Mouse (Mus musculus) c-Kit-positive CD71-negative TER-119-negative erythroid progenitor cells, embryonic 14.5 days (primary cell): ENCODE measurements at regions not wholly inside any gene's neighbourhood (a gene's known extent, or its start where the extent isn't known, plus 50 kb on each side); places are given as distances from the start of the nearest gene placed in this dataset.

Source experiments
- DNase-seq: peaks from one replicate; pipeline ENCODE4 v3.0.0-alpha.2; 2013; ENCODE audit warnings: low read depth

GRCm38 (mm10) chr1:55888711-55889366 is 483.1 kb downstream of the Plcl1 start:
- no peak for DNase-seq

- DNase-seq = no peak
Observed at GRCm38 (mm10) chr1:55890511-55891151, 484.9 kb downstream of the Plcl1 start.

DNA sequence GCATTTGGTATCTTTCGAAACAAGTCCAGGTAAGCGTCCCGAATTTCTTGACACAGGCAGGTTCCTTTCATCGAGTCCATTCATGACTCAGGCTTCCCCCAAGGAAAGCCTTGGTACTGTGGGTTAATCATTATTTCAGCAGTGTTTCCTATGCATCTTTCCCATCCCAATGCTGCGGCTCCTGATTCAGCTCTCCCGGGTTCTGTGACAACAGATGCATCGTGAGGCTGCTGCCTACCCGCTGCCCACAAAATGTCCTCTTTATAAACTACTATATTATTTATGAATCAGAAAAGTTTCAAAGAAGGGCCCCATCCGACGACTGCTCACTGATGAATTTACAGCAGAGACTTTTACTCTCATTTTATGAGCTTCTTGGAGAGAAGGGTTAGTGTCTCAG is 486.2 kb downstream of the Plcl1 start:
- no peak for DNase-seq

- DNase-seq = no peak
Observed at GRCm38 (mm10) chr1:55897572-55897971, 491.9 kb downstream of the Plcl1 start.

- DNase-seq = no peak
Observed at GRCm38 (mm10) chr1:55898031-55898430, 492.3 kb downstream of the Plcl1 start.

DNA sequence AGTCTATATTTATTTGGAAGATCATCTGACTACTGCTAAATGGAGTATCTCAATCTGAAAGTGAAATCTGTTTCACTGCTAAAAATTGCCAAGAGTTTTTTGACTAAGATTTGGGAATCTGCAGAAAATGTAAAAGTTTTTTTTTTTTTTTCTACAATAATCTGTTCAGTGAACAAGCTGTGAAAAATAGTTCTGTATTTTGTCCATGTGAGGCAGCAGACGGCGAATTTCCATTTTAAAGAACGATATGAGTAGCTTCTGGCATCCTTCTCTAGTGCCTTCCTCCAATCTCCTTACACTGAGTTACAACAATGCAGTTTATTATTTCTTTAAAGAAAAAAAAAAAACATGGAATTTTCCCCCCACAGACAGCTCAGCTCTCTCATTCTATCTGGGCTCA is 494.3 kb downstream of the Plcl1 start:
- no peak for DNase-seq

DNA sequence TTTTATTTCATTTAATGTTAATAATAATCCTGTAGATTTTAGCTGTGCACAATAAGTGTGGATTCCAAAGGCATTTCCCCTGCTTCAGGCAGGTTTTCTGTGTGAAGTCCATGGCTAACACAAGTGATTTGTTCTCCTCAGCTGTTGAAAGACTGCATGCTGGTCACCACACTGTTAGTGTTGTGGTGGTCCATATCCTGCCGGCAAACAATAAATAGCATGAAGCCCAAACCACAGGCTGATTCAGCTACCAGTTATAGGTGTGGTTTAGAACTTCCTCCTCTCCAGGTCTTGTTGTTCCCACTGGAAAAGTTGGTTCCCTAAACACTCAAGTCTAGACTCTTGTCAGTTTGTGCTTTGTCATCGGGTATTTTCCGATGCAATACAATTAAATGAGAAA is 497.5 kb downstream of the Plcl1 start:
- no peak for DNase-seq

- DNase-seq = no peak
Observed at GRCm38 (mm10) chr1:55904571-55904970, 498.9 kb downstream of the Plcl1 start.

DNA sequence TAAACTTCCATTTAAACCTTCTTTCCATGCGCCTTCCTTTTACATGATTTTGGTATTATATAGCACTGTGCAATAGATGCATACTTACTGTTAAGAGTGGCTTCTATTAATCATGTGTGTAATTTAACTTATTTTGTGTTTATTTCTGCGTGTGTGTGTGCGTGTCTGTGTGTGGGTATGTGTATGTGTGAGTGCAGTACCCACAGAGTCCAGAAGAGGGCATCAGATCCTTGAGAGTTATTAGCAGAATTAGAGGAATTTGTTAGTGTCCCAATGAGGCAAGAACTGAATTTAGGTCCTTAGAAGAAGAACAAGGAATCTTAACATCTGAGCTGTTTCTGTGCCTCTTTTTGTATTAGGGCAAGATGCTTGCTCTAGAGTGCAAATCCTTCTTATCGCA is 499.5 kb downstream of the Plcl1 start:
- DNase-seq = no peak

DNA sequence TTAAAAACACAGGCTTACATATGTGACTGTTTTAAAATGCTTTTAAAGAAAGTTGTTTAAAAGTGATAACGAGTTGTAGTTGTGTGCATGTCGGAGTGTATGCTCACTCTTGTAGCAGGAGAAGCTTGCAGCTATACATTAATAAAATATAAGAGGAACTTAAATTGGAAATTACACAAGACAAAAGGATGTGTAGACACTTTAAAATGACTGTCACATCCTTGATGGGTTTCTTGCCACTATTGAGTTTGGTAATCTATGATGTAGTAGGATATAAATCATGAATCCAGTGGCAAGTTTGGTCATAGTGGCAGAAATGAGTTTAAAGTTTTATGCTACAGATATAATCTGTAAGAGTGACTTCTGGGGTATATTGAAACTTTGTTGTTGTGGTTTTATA is 504.3 kb downstream of the Plcl1 start:
- no peak for DNase-seq

DNA sequence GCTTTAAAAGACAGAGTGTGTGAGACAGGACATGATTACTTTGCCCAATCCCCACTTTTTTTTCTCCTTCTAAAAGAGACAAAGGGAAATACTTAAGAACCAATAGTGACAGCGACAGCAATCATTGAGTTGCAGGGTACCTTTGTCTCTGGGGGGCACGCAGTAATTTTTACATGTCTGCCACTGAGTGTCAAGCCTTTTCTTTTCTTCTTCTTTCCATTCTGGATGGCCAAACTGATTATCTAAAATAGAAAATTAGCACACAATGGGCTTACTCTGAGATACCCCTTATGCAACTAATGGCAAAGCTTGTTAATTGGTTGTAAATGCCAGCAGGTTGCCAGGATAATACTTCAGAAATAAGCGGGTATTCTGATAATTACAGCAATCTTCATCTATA is 508.6 kb downstream of the Plcl1 start:
- no peak for DNase-seq

- no peak for DNase-seq
Observed at GRCm38 (mm10) chr1:55915940-55916339, 510.2 kb downstream of the Plcl1 start.

DNA sequence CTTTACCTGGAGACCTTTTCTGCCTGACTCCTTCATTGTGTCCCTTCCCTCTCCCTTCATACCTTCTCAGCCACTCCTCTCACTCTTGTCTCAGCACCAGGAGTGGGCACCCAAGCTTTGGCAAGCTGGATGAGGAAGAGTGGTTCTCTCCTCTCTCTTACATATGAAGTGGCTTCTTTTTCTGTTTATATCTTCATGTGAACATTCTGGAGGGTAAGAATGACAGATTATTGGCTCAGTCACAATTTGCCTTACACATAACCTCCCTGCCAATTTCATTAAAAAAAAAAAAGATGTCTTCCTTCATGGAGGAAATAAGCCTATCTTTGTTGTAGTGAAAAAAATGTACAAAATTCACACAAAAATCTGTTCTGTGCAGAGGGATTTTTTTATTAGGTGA is 513.8 kb downstream of the Plcl1 start:
- DNase-seq = no peak

GRCm38 (mm10) chr1:55946786-55947549 is 541.2 kb downstream of the Plcl1 start:
- DNase-seq = peak; percentile 17

DNA sequence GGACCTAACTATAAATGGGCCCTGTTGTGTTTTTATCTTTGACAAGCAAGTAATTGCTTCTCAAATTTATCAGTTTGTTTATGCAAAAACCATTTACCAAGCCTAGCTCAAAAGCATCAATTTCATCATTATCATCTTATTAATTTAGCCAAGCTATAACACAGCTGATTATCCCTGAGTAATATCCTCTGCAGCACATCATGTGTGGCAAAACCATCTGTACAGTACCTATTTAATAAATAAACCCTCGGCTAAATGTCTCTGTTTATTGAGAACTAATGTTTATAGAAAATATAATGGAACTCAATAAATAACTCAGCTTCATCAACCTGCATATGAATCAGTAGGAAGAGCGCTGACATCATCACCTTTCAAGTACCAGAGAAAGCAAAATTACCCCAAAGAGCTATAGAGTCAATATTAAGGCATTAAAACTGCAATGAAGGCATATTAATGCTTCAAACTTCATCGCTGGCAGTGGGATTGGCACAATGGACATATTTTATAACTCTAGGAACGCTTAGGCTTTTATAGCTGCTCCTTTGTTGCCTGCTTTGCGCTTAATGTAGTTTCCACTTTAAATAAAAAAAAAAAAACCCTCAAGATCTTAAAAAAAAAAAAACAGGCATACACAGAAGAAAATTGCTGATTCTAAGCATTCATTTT is 542.0 kb downstream of the Plcl1 start:
- DNase-seq = no peak

- DNase-seq = no peak
Observed at GRCm38 (mm10) chr1:55949606-55950005, 543.9 kb downstream of the Plcl1 start.

DNA sequence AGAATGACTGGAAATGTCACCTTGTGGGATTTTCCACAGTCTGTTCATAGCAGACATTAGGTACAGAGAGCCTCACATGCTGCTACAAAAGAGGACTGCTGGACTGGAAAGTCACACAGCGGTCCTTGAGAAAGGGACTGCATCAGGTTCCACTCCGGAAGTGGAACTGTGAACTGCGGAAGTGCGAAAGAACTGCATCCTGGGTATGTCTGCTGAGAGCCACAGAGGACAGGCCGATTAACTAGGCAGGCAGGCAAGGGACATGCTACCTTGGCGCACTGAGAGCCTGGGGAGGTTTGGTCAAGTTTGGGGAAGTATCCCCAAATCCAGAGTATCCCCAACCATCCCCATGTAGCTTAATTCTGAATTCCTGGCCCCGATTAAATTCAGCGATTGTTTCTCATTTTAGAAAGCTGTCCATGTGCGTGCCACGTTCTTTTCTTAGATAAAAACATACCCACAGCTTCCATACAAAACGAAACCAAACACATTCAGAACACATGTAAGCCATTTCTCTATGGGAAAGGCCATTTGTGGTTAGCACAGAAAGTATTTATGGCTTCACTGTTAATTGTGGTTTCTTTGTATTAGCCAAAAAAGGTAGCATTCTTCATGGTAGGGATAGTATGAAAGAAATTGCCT is 552.2 kb downstream of the Plcl1 start:
- DNase-seq = no peak

- peak; percentile 40 for DNase-seq
Observed at GRCm38 (mm10) chr1:55960291-55960690, 554.6 kb downstream of the Plcl1 start.

GRCm38 (mm10) chr1:55963867-55964266 is 558.1 kb downstream of the Plcl1 start:
- DNase-seq = no peak

DNA sequence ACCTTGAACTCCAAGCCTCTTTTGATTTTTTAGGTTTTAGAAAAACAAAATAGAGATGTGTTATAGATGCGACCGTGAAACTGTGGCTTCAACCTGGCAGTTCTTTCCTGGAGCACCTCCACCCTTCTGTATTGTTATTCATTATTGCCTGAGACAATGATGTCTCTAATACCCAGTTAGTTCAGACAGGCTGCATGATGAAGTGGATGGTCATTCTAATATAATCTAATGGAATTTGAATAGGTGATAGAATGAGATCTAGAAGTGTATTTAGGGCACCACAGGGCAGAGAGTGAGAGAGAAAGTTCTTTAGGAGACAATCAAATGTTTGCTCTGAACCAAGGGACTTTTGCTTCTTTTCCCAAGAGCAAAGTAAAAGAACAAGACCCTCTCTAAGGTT is 560.6 kb downstream of the Plcl1 start:
- no peak for DNase-seq

DNA sequence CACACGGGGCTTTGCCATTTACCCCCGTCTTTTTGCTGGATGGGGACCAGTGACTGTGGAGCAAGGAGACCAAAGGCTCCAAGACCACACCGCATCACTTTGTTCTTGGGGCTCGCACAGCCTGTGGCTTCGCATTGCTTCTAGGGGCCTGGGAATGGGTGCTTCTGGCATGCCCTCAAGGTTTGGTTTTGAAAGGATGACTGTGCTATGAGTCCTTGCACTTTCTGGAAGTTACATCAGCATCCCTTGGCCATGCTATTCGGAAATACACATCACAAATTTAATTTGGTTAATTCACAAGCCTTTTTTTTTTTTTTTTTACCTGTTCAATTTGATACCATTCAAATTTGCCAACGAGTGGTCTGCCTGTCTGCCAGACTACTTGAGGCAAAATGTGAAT is 562.1 kb downstream of the Plcl1 start:
- DNase-seq = no peak

GRCm38 (mm10) chr1:55977796-55978195 is 572.1 kb downstream of the Plcl1 start:
- no peak for DNase-seq
